Mouse (Mus musculus) kidney, embryonic 14.5 days (tissue): Measurements from ENCODE around the gene Bst2. TPM values are rescaled to one million over a fixed set of nuclear protein-coding genes. Genes with fewer than 3 reads are reported as not detected.

Experiments used
- ATAC-seq: fragments of 200-750 bp; cut with Nextera tagmentation; 2 replicates; pipeline ENCODE4 v1.8.0; 2017; ENCODE audit warnings: moderate number of reproducible peaks, mild to moderate bottlenecking, moderate TSS enrichment, moderate library complexity; ENCODE audit not compliant: low FRiP score, low TSS enrichment
- H3K27ac ChIP-seq: fragments of 300-500 bp; sonication (generic); 2 replicates; pipeline ENCODE4 v1.5.1; 2014; ENCODE audit warnings: low read depth, mild to moderate bottlenecking, low read length, moderate library complexity, mixed read lengths
- H3K27me3 ChIP-seq: fragments of 300-500 bp; sonication (generic); 2 replicates; pipeline ENCODE4 v1.6.1; 2014; ENCODE audit warnings: mild to moderate bottlenecking, low read length; ENCODE audit not compliant: control insufficient read depth, insufficient read depth
- H3K36me3 ChIP-seq: fragments of 300-500 bp; sonication (generic); 2 replicates; pipeline ENCODE4 v1.6.1; 2014; ENCODE audit warnings: low read length, mixed read lengths; ENCODE audit not compliant: control insufficient read depth, insufficient read depth
- H3K4me1 ChIP-seq: fragments of 300-500 bp; sonication (generic); 2 replicates; pipeline ENCODE4 v1.6.1; 2014; ENCODE audit warnings: low read length, mixed read lengths; ENCODE audit not compliant: control insufficient read depth, insufficient read depth
- H3K4me2 ChIP-seq: fragments of 300-500 bp; sonication (generic); replicated peaks from 2 replicates; pipeline ENCODE4 v1.6.1; 2014; ENCODE audit warnings: low read depth, mild to moderate bottlenecking, low read length
- H3K4me3 ChIP-seq: fragments of 300-500 bp; sonication (generic); 2 replicates; pipeline ENCODE4 v1.5.1; 2014; ENCODE audit warnings: mild to moderate bottlenecking, low read length
- H3K9ac ChIP-seq: fragments of 300-500 bp; sonication (generic); 2 replicates; pipeline ENCODE4 v1.6.1; 2014; ENCODE audit warnings: low read depth, mild to moderate bottlenecking, low read length, moderate library complexity
- H3K9me3 ChIP-seq: fragments of 300-500 bp; sonication (generic); 2 replicates; pipeline ENCODE4 v1.6.1; 2016; ENCODE audit warnings: low read length; ENCODE audit not compliant: control insufficient read depth
- WGBS: fragments of 180-500 bp; shearing (Covaris S2); extraction: QIAGEN DNeasy Blood & Tissue Kit; methylation state at CpG from one replicate; pipeline ENCODE4 v1.1.7; 2014; 5-methylcytosine and 5-hydroxymethylcytosine counted together
- polyA plus RNA-seq: library from polyadenylated mRNA; unstranded; fragments of >200 nt; fragmentation: Nextera tagmentation; extraction: Ambion mirVana; gene quantifications from 2 replicates; pipeline ENCODE4 v1.2.1, GENCODE M21; 2014

The Bst2 gene
- polyA plus RNA-seq, 1 experiment from 2014 or later = 8.6 TPM

DNA sequence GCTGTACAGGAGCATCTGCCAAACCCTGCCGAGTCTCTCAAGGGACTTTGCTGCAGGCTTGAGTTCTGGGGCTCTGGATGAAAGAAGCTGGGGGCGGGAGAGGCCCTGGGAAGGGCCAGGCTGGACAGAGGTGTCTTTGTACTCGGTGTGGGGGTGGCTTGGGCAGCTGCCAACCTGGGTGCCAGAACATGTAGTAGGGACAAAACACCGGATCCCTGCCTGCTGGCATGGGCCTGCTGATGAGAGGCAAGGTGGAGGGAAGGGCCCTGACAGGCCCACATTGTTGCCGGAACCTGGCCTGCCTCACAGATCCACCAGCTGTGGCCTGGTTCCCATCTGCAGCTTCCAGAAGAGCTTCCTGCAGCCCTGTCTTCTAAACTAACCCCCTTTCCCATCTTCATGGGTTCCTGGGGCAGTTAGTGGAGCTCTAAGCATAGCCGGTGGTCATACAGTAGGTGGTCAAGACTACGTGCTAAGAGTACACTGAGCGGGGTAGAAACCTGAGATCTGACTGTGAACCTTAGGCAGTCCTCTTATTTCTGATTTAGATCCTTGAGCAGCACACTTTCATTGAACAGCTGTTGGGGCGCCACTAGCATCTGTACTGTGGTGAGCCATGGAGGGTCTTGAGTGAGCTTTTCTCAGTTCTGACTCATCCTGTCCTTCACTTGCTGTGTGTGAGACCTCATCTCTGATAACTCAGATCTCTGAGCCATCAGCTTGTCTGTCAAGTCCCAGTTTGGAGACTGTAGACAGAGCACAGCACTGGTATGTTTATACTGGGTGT, 35.8 kb upstream of the Bst2 start:
- Histone ChIP-seq H3K4me2 (no peak overlapping the region), H3K4me1 (peaks cover 21% of the 10 kb centered on the region; the same call in 1 of the 2 replicates), H3K27me3 (no peaks in the 10 kb centered on the region), H3K4me3 (no peak overlapping the region), H3K9me3 (no peaks in the 10 kb centered on the region), H3K27ac (no peak overlapping the region), H3K36me3 (no peaks in the 10 kb centered on the region), H3K9ac (no peak overlapping the region)
- no peak for ATAC-seq
- WGBS = 77% methylated on average over 9 of the region's 9 CpGs

DNA sequence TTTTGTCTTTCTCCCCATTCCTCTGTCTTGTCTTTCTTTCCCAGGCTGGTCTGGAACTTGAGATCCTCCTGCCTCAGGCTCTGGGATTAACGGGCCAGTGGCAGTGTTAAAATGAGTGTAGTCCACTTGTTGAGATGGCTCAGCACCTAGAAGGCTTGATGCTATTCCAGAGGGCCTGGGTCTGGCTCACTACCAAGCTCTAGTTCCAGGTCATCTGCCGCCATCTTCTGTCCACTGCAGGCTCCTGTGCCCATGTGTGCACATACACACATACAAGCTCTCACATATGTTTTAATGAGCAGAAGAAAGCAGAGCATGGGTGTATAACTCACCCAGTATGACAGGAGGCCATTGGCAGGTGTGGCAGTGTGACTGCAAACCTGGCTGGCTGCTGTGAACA, 34.8 kb upstream of the Bst2 start:
- WGBS = 90% methylated on average over 2 of the region's 2 CpGs
- H3K4me3 ChIP-seq = no peak overlapping the region

DNA sequence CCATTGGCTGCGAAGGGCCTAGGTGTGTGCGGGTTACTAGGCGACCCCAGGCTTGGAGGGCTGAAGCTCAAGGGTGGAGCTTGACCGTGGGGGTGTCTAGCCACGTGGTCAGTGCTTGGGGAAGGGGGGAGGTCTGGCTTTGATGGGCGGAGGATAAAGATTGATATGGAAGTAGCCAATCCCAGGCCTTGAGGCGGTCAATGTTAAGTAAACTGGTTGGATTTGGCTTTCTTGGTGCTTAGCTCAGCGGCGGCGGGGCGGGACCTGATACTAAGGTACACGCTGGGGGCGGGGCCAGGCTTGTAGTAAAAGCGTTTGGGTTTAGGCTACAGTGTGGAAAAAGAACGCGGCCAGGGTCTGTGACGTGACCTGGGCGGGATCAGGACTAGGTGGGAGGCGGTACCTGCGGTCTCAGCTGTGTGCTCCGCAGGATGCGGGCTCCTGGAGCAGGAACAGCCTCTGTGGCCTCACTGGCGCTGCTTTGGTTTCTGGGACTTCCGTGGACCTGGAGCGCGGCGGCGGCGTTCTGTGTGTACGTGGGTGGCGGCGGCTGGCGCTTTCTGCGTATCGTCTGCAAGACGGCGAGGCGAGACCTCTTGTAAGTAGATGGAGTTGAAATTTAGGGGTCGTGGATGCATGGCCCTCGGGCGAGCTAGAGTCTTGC, 33.2 kb upstream of the Bst2 start:
- ATAC-seq = peak; percentile 89

More for the DNA sequence above, 34.8 kb upstream of the Bst2 start:
- H3K4me2 ChIP-seq = no peak overlapping the region
- H3K27ac ChIP-seq = no peak overlapping the region
- no peak for ATAC-seq
- H3K27me3 ChIP-seq = no peaks in the 10 kb centered on the region
- no peaks in the 10 kb centered on the region for H3K36me3 ChIP-seq
- peaks cover 21% of the 10 kb centered on the region; the same call in 1 of the 2 replicates for H3K4me1 ChIP-seq
- H3K9me3 ChIP-seq = no peaks in the 10 kb centered on the region
- no peak overlapping the region for H3K9ac ChIP-seq

DNA sequence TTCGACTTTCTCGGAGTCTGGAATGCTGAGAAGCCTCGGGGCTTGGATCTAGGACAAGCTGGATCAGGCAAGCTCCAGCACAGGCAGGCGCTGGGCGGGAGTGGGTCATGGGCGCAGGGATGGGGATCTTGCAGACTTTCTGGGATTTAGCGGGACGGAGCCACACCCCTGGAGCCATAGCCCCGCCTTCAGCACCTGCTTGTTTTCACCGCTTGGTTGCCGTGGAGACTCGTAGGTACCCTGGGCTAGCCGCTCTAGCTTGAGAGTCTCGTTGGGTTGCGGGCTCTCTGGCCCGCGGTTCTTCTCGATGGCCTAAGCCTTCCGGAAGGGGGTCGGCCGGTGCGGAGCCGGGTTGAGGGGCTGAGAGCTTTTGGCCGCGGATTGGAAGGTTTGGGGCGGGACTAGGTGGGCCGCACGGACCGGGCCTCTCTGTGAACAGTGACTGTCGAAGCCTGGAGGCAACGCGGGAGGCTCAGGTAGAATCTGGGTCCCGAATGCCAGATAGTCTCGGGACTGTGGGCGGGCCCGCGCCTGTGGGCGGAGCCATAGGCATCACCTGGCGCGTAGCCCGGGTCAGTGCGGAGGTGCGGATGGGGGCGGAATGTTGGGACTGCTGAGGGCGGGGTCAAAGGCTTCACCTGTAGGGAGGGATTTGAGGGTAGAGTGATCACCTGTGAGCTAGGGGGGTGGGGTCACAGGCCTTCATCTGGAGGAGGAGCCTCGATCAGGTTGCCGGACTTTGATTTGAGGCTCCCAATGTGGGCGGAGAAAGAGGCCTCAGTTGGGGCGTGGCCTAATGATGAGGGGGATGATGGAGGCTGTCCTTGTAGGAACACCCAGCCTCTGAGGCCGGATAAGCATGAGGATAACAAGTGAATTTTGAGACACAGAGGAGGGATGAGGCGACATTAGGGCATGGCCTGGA, 32.4 kb upstream of the Bst2 start:
- Histone ChIP-seq H3K36me3 (no peaks in the 10 kb centered on the region), H3K4me2 (peak overlapping the region; percentile 87), H3K27ac (peak overlapping the region; percentile 88), H3K4me1 (peaks cover 21% of the 10 kb centered on the region; the same call in 1 of the 2 replicates), H3K9me3 (peaks cover under 1% of the 10 kb centered on the region; the same call in 1 of the 2 replicates), H3K27me3 (no peaks in the 10 kb centered on the region), H3K9ac (peak overlapping the region; percentile 50; the same call in 1 of the 2 replicates), H3K4me3 (peak overlapping the region; percentile 67)
- peak; percentile 78 for ATAC-seq
- under 1% methylated on average over 51 of the region's 51 CpGs for WGBS

More for the DNA sequence above, 33.2 kb upstream of the Bst2 start:
- H3K4me1 ChIP-seq = peaks cover 21% of the 10 kb centered on the region; the same call in 1 of the 2 replicates
- WGBS = under 1% methylated on average over 41 of the region's 41 CpGs
- H3K9me3 ChIP-seq = no peaks in the 10 kb centered on the region
- H3K27ac ChIP-seq = peak overlapping the region; percentile 88
- H3K9ac ChIP-seq = peak overlapping the region; percentile 72
- peak overlapping the region; percentile 87 for H3K4me2 ChIP-seq
- peak overlapping the region; percentile 67 for H3K4me3 ChIP-seq
- no peaks in the 10 kb centered on the region for H3K36me3 ChIP-seq
- H3K27me3 ChIP-seq = no peaks in the 10 kb centered on the region

DNA sequence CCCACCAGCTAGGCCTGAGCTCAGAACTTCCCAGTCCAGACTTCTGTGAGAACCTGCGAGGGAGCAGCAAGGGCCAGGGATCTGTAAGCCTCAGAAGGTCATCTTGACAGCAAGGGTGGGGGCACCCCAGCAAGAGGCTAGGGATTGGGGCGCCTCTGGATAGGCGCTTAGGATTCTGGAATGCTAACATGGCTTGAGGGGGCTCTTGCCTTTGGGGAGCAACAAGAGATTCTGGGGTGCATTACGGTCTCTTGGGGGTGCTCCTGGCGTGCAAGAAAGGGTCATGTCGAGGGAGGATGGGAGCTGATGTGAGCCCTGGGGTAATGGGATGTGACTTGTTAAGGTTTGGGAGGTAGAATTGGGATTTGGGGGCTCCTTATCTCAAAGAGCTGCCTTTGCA, 31.7 kb upstream of the Bst2 start:
- ATAC-seq = no peak
- no peaks in the 10 kb centered on the region for H3K27me3 ChIP-seq
- no peaks in the 10 kb centered on the region for H3K36me3 ChIP-seq
- H3K4me1 ChIP-seq = peaks cover 21% of the 10 kb centered on the region; the same call in 1 of the 2 replicates
- H3K4me3 ChIP-seq = peak overlapping the region; percentile 67
- H3K9ac ChIP-seq = peak overlapping the region; percentile 50; the same call in 1 of the 2 replicates
- 29% methylated on average over 6 of the region's 6 CpGs for WGBS
- peak overlapping the region; percentile 87 for H3K4me2 ChIP-seq
- H3K9me3 ChIP-seq = peaks cover 7% of the 10 kb centered on the region
- peak overlapping the region; percentile 88 for H3K27ac ChIP-seq

DNA sequence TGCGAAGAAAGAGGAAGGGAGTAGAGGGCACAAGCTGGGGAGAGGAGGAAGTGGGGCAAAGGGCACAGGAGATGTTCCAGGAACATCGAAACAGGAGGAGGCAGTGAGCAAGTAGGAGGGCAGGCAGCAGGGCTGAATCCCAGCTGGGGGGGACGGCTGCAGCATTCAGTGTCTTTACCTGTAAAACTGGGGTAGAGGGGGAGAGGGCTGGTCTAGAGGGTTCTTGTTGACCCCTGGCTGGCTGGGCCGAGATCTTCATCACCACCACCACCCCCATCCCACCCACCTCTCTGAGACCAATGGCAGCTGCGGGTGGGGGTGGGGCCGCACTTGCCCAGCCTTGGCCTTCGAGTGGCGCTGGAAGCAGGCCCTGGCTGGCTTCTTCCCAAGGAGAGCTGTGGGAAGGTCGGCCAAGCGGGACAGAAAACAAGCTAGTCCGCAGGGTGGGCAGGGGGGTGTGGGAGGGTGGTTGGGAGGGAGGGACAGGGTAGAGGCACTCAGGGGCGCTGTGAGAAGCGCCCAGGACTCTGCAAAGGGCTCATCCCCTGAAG, 31.2 kb upstream of the Bst2 start, which contains the start of gene Slc27a1:
Gene Slc27a1, plus strand, starts transcription at position 496 of the 551 bp plus-strand sequence.
- Histone ChIP-seq H3K36me3 (no peaks in the 10 kb centered on the region), H3K4me3 (peak within 1 kb of the TSS; percentile 67), H3K4me2 (peak within 1 kb of the TSS; percentile 87), H3K4me1 (peaks cover 21% of the 10 kb centered on the region; the same call in 1 of the 2 replicates), H3K9me3 (peaks cover 8% of the 10 kb centered on the region), H3K27ac (peak within 1 kb of the TSS; percentile 88), H3K27me3 (no peaks in the 10 kb centered on the region; the same call in 1 of the 2 replicates), H3K9ac (peak within 1 kb of the TSS; percentile 50; the same call in 1 of the 2 replicates)
- ATAC-seq = peak; percentile 16
- WGBS = 7% methylated on average over 13 of the region's 13 CpGs

DNA sequence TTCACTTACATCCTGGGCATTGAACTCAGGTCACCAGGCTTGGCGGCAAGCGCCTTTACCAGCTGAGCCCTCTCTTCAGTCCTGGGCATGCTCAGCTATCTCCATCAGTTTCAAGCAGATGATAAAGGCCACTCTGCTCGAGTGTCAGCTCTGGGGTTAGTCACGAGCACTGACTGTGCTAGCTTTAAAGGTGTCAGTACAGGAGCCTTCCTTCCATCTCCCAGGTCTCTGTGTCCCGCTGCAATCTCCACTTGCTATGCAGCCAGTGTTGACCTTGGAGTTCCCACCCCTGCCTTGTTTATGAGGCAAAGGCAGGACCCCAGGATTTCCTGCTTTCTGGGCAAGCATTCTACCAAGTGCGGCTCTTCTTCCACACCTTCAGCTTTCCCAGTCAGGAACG, 30.3 kb upstream of the Bst2 start:
- peaks cover 8% of the 10 kb centered on the region for H3K9me3 ChIP-seq
- WGBS = 76% methylated on average over 7 of the region's 7 CpGs
- peaks cover 27% of the 10 kb centered on the region; the same call in 1 of the 2 replicates for H3K4me1 ChIP-seq
- H3K36me3 ChIP-seq = no peaks in the 10 kb centered on the region
- H3K4me2 ChIP-seq = no peak overlapping the region
- no peak overlapping the region for H3K9ac ChIP-seq
- H3K27me3 ChIP-seq = peaks cover 9% of the 10 kb centered on the region
- ATAC-seq = no peak
- H3K4me3 ChIP-seq = no peak overlapping the region
- H3K27ac ChIP-seq = no peak overlapping the region

DNA sequence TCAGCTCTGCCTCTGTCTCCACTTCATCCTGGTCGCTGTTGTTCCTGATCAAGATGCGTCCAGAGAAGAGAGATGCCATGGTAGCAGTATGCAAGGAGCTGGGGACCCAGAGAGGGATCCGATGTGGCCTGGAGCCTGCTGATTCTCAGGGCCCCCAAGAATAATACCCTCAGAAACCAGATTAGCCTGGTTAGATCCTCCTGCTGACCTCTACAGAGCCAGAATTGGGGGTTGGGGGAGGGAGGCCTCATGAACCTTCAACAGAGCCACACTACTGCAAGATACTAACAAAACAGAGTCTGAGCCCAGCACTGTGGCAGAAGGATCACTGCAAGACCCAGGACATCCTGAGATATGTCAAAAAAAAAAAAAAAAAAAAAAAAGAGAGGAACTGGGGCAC, 29.2 kb upstream of the Bst2 start, which contains the start of gene Nxnl1:
Gene Nxnl1, minus strand, starts transcription at position 101 of the 400 bp plus-strand sequence.
- 52% methylated on average over 3 of the region's 3 CpGs for WGBS
- H3K4me2 ChIP-seq = no peak within 1 kb of the TSS
- H3K9me3 ChIP-seq = peaks cover 8% of the 10 kb centered on the region
- ATAC-seq = no peak
- peaks cover 18% of the 10 kb centered on the region for H3K27me3 ChIP-seq
- peaks cover 28% of the 10 kb centered on the region; the same call in 1 of the 2 replicates for H3K4me1 ChIP-seq
- no peak within 1 kb of the TSS for H3K9ac ChIP-seq
- no peak within 1 kb of the TSS for H3K4me3 ChIP-seq
- H3K27ac ChIP-seq = no peak within 1 kb of the TSS
- no peaks in the 10 kb centered on the region for H3K36me3 ChIP-seq
